In the genomic region with DNA sequence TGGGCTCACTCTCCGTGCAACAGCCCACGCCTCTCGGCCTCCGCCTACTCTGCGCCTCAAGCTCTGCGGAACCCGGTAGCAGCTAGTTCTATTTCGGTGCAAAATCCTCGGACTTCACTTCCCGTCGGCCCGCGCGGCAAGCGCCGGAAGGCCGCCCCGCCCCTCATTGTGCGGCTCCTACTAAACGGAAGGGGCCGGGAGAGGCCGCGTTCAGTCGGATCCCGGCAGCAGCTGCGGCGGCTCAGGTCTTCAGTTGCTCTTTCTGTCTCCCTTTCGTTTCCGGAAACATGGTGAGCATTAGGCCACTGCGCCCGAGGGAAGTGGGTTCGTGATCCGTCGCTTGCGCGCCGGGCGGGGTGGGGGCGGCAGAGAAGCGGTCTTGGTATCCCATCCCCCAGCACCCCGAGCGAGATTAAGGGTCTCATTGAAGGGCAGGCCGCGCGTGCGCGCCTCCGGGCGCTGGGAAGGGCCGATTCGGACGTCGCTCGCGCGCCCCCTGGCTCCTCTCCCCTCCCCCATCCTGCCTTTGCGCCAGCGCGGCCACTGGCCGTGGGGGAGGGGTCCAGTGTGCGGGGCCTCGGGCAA, we compare ENCODE assay signal across 8 mouse cellular contexts. TPM values are rescaled to one million over a fixed set of nuclear protein-coding genes. Genes with fewer than 3 reads are reported as not detected.
DNase-seq lines count a peak whose midpoint lies in the region; ATAC-seq lines count a peak whose summit lies in the region.

A gene (plus strand): TSS at position 143 of the 585 bp plus-strand sequence.

- peak; percentile 57 for ATAC-seq in inflammation-experienced regulatory T-cells, adult 6 months
- peak; percentile 51 for ATAC-seq in megakaryocyte-erythroid progenitor cell, adult 5-6 weeks (replicated peaks; ENCODE audit: low FRiP score, low TSS enrichment, poor library complexity, severe bottlenecking)

- peak; percentile 96 for DNase-seq in adipocyte (ENCODE audit: low spot score)
- DNase-seq in embryo, embryonic 10.5 days (ENCODE audit: low spot score): peak; percentile 97
- peak; percentile 94 for DNase-seq in gastrocnemius, postnatal 14 days
- DNase-seq in left cerebral cortex, postnatal 10 days (ENCODE audit: extremely low spot score in 1 of 2, low spot score in 2 of 2): peak; percentile 94 to 97
- peak; percentile 95 for DNase-seq in right cerebral cortex, postnatal 25 days
- DNase-seq in urinary bladder, postnatal 4 days (ENCODE audit: low spot score in 2 of 2): peak; percentile 92 to 93

- intact Hi-C loops in gastrocnemius, postnatal 14 days (cut with DNase I; ENCODE audit: low total_unique reads): no loop called here
- intact Hi-C loops in left cerebral cortex, postnatal 10 days (cut with DNase I): no loop called here

RNA-seq across cellular contexts. Expression of the gene that starts here (rescaled TPM):
- total RNA-seq in gastrocnemius, postnatal 14 days (2021): 100 to 1,000 TPM; 172 to 240 TPM
- 1,000 to 10,000 TPM; 1,933 to 3,699 (median 2,060) TPM for polyA plus RNA-seq in inflammation-experienced regulatory T-cells, adult 6 months (2017; shearing (Covaris generic))
- 1,000 to 10,000 TPM; 1,943 to 1,967 TPM for total RNA-seq in left cerebral cortex, postnatal 10 days (2021)
- 862 and 969 TPM in 2 replicates for total RNA-seq in megakaryocyte-erythroid progenitor cell, adult 5-6 weeks (2014; fragmentation: Nextera tagmentation)
- total RNA-seq in megakaryocyte-erythroid progenitor cell, adult 5-6 weeks (2017): 783 and 1,100 TPM in 2 replicates

Comparison
In these comparisons a context has a peak if more than half of its experiments do, and no peak if none do; other contexts are left out.
1. Peak in every context shown above with its lines: DNase-seq and ATAC-seq.